Mouse (Mus musculus): Measurements from ENCODE around the gene Maco1. TPM values are rescaled to one million over a fixed set of nuclear protein-coding genes. Genes with fewer than 3 reads are reported as not detected.
"Not testable (repeated sequence)": the region's sequence is repeated elsewhere in the genome, so short reads cannot be mapped to it uniquely, and the experiment has no call there.

The Maco1 gene
- polyA plus RNA-seq, 1 experiment: 42.3 TPM

GRCm38 (mm10) chr4:134800693-134801092 lies 52.5 kb downstream of the Maco1 start:
- Histone ChIP-seq H3K27ac (ENCODE audit: insufficient read depth, low read length) (no peak overlapping the region), H3K4me3 (ENCODE audit: insufficient read depth, low read length) (no peak overlapping the region), H3K4me1 (ENCODE audit: control insufficient read depth, insufficient read depth, low read length) (0 out of 2 replicates have a peak, but pooled peaks cover 2% of the 10 kb centered on the region)
- TF ChIP-seq CTCF (IDR thresholded peaks at IDR 0.05; ENCODE audit: borderline replicate concordance, insufficient read depth, low read length) (no peak), POLR2A (IDR thresholded peaks at IDR 0.05; ENCODE audit: low read depth, low read length) (no peak)

GRCm38 (mm10) chr4:134800098-134800497 lies 53.0 kb downstream of the Maco1 start:
- Histone ChIP-seq H3K4me3 (ENCODE audit: insufficient read depth, low read length) (no peak overlapping the region), H3K4me1 (ENCODE audit: control insufficient read depth, insufficient read depth, low read length) (0 out of 2 replicates have a peak, but pooled peaks cover 2% of the 10 kb centered on the region), H3K27ac (ENCODE audit: insufficient read depth, low read length) (no peak overlapping the region)
- TF ChIP-seq CTCF (IDR thresholded peaks at IDR 0.05; ENCODE audit: borderline replicate concordance, insufficient read depth, low read length): no peak
- no peak for TF ChIP-seq POLR2A (IDR thresholded peaks at IDR 0.05; ENCODE audit: low read depth, low read length)

DNA sequence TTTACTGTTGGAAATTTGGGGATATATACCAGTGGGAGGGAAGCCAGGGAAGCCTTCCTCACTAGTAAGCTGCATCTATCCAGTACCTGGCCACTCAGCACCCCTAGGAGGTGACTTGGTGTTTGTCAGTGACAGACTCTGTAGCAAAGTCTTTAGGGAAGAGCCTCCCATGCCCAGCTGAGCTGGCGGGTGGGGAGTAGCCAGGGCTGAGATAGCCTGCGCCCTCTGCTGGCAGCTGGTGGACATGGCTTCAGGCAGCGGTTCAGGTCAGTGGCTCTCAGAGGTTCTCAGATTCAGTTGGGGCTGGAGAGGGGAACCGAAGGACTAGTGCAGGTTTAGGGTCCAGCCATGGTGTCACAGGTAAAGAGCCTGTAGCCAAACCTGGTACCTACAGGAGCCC lies 53.9 kb downstream of the Maco1 start:
- Histone ChIP-seq H3K4me3 (ENCODE audit: insufficient read depth, low read length) (no peak overlapping the region), H3K4me1 (ENCODE audit: control insufficient read depth, insufficient read depth, low read length) (no peaks in the 10 kb centered on the region)

DNA sequence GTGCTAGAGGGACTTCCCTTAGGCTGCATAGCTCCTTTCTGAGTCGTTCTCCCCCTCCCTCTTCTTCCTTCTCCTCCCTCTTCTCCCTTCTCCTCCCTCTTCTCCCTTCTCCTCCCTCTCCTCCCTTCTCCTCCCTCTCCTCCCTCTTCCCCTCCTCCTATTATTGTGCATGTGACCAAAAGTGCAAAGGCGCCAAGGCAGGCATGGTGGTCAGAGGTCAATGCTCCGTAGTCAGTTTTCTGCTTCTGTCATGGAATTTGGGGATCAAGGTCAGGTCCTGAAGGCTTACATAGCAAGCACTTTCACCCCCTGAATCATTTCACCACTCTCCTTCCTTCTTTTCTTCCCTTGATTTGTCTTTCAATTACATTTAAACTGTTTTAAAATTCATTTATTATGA lies 54.3 kb downstream of the Maco1 start:
- H3K4me3 ChIP-seq (ENCODE audit: insufficient read depth, low read length): no peak overlapping the region
- H3K27ac ChIP-seq (ENCODE audit: insufficient read depth, low read length): no peak overlapping the region
- no peak for TF ChIP-seq CTCF (IDR thresholded peaks at IDR 0.05; ENCODE audit: borderline replicate concordance, insufficient read depth, low read length)
- TF ChIP-seq POLR2A (IDR thresholded peaks at IDR 0.05; ENCODE audit: low read depth, low read length): no peak
- no peaks in the 10 kb centered on the region for H3K4me1 ChIP-seq (ENCODE audit: control insufficient read depth, insufficient read depth, low read length)

More for the DNA sequence above, 53.9 kb downstream of the Maco1 start:
- TF ChIP-seq POLR2A (IDR thresholded peaks at IDR 0.05; ENCODE audit: low read depth, low read length): no peak
- peak; percentile 95 for TF ChIP-seq CTCF (IDR thresholded peaks at IDR 0.05; ENCODE audit: borderline replicate concordance, insufficient read depth, low read length)
- no peak overlapping the region for H3K27ac ChIP-seq (ENCODE audit: insufficient read depth, low read length)

- no peak for TF ChIP-seq POLR2A (IDR thresholded peaks at IDR 0.05; ENCODE audit: low read depth, low read length)
- TF ChIP-seq CTCF (IDR thresholded peaks at IDR 0.05; ENCODE audit: borderline replicate concordance, insufficient read depth, low read length): no peak
- H3K4me1 ChIP-seq (ENCODE audit: control insufficient read depth, insufficient read depth, low read length): no peaks in the 10 kb centered on the region
- no peak overlapping the region for H3K4me3 ChIP-seq (ENCODE audit: insufficient read depth, low read length)
- H3K27ac ChIP-seq (ENCODE audit: insufficient read depth, low read length): no peak overlapping the region
Observed at GRCm38 (mm10) chr4:134797621-134798020, 55.5 kb downstream of the Maco1 start.

- no peaks in the 10 kb centered on the region for H3K4me1 ChIP-seq (ENCODE audit: control insufficient read depth, insufficient read depth, low read length)
- H3K27ac ChIP-seq (ENCODE audit: insufficient read depth, low read length): no peak overlapping the region
- TF ChIP-seq CTCF (IDR thresholded peaks at IDR 0.05; ENCODE audit: borderline replicate concordance, insufficient read depth, low read length) (no peak), POLR2A (IDR thresholded peaks at IDR 0.05; ENCODE audit: low read depth, low read length) (no peak)
- H3K4me3 ChIP-seq (ENCODE audit: insufficient read depth, low read length): no peak overlapping the region
Observed at GRCm38 (mm10) chr4:134796581-134797361, 56.4 kb downstream of the Maco1 start.

GRCm38 (mm10) chr4:134795819-134796485 lies 57.2 kb downstream of the Maco1 start:
- no peak overlapping the region for H3K4me3 ChIP-seq (ENCODE audit: insufficient read depth, low read length)
- no peaks in the 10 kb centered on the region for H3K4me1 ChIP-seq (ENCODE audit: control insufficient read depth, insufficient read depth, low read length)
- TF ChIP-seq CTCF (IDR thresholded peaks at IDR 0.05; ENCODE audit: borderline replicate concordance, insufficient read depth, low read length) (no peak), POLR2A (IDR thresholded peaks at IDR 0.05; ENCODE audit: low read depth, low read length) (no peak)
- no peak overlapping the region for H3K27ac ChIP-seq (ENCODE audit: insufficient read depth, low read length)

- H3K4me3 ChIP-seq (ENCODE audit: insufficient read depth, low read length); H3K4me1 ChIP-seq (ENCODE audit: control insufficient read depth, insufficient read depth, low read length); H3K27ac ChIP-seq (ENCODE audit: insufficient read depth, low read length): not testable (repeated sequence)
Observed at GRCm38 (mm10) chr4:134794959-134795358, 58.2 kb downstream of the Maco1 start.

DNA sequence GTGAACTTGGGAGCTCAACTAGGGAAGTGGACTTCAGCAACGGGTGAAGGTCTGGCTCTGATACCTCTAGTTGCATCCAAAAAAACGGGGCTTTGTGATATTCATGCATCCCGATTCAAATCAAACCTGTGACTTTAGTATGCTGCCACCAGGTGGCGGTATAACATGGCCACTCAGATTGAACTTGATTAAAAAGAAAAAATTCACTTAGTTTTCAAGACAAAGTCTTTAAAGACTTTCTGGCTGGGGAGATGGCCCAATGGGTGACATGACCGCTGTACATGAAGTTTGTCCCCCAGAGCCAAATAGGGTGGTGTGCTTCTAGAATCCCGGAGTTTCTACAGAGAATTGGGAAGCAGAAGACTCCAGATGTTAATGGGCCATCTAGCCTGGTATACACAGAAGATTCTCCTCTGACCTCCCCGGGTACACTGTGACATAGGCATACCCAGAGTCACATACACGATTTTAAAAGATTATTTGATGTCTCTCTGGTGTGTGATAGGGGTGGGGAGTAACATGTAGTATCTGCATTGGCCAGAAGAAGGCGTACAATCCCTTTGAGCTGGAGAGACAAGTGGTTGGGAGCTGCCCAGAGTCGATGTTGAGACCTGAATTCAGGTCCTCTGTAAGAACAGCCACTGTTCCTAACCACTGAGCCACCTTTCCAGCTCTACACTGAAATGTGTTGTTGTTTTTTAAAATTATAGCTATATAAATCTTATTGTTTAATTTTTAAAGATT lies 59.8 kb downstream of the Maco1 start:
- TF ChIP-seq POLR2A (IDR thresholded peaks at IDR 0.05; ENCODE audit: low read depth, low read length) (no peak), CTCF (IDR thresholded peaks at IDR 0.05; ENCODE audit: borderline replicate concordance, insufficient read depth, low read length) (no peak)
- H3K4me1 ChIP-seq (ENCODE audit: control insufficient read depth, insufficient read depth, low read length): no peaks in the 10 kb centered on the region
- H3K27ac ChIP-seq (ENCODE audit: insufficient read depth, low read length): no peak overlapping the region
- H3K4me3 ChIP-seq (ENCODE audit: insufficient read depth, low read length): no peak overlapping the region

GRCm38 (mm10) chr4:134791731-134792130 lies 61.4 kb downstream of the Maco1 start:
- H3K27ac ChIP-seq (ENCODE audit: insufficient read depth, low read length): no peak overlapping the region
- no peaks in the 10 kb centered on the region for H3K4me1 ChIP-seq (ENCODE audit: control insufficient read depth, insufficient read depth, low read length)
- no peak overlapping the region for H3K4me3 ChIP-seq (ENCODE audit: insufficient read depth, low read length)
- no peak for TF ChIP-seq POLR2A (IDR thresholded peaks at IDR 0.05; ENCODE audit: low read depth, low read length)

Data from embryonic fibroblast, embryonic 13.5 days (primary cell).